Mouse (Mus musculus) naive thymus-derived CD4-positive, alpha-beta T cell, adult 2 months (primary cell): ENCODE measurements around the gene Cox7a1.
A peak's percentile ranks its signal among the peaks of the same experiment; 100 is the strongest.
"Not testable (repeated sequence)": the region's sequence is repeated elsewhere in the genome, so short reads cannot be mapped to it uniquely, and the experiment has no call there.

Experiments
- DNase-seq: peaks from one replicate; pipeline ENCODE4 v3.0.0-alpha.2; 2011; ENCODE audit warnings: low read depth

The Cox7a1 gene

GRCm38 (mm10) chr7:30193013-30193412 lies 9.1 kb downstream of the Cox7a1 start:
- DNase-seq, result no peak

GRCm38 (mm10) chr7:30193581-30194100 lies 9.7 kb downstream of the Cox7a1 start:
- peak; percentile 72 for DNase-seq

DNA sequence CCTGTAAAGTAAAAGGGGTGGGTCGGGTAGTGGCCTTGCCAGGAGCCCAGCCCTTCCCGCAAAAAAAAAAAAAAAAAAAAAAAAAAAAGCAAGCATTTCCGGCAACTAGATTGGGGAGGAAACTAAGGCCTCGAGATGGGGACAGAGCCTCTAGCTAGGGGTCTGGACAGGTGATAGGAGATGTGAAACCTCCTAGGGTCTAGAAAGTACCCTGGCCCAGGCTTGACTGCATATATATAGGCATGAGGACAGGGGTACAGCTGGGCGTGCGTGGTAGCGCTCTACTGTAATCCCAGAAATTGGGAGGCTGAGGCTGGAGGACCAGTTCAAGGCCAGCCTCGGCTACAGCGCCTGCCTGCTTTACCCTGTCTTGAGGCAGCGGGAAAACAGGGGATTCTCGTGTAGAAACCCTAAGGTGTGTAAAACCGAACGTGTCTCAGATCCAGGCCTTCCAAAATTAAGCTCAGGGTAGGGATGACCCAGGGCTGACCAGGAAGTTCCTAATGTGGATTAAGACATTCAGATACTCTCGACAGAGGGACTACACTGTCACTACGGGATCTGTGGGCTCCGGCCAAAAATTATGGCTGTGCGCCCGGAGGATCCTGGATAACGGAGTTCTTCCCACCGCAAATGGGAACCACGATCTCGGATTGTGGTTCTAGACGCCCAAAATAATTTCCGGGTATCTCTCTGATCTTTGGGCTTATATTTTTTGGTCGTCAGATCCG lies 10.3 kb downstream of the Cox7a1 start:
- peak; percentile 58 for DNase-seq

DNA sequence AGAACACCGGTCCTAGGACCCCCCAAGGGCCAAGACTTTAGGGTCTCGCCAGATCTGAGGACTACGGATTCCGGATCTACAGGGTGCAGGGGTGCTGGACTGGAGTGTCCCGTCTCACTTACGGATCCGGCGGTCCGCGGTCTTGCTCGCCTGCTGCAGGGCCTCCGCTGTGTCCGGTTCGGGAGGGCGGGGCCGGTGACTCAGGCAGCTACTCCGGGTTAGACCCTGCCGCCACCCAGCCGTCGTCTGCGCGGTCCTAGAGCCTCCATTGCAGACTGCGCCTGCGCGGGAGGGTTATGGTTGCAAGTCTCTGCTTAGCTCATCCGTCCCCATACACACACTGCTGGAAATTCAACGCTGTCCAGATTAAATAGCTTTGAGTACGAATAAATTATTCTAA lies 10.9 kb downstream of the Cox7a1 start:
- peak; percentile 95 for DNase-seq

DNA sequence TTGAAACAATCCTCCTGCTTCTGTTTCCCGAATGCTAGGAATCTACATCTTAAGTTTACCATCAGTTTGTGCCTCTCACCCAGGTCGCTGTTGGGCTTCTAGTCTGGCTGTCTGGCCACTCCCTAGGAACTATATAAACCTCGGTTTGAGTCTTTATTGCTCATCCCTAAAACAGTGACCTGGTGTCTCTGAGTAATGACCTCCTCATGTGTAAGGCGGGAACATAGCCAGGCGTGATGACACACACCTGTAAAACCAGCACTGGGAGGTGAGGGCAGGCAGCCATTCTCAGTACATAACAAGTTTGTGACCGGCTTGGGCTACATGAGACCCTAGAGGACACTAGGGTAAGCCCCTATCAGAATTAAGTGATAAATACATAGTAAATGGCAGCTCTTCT lies 11.5 kb downstream of the Cox7a1 start:
- DNase-seq, result no peak

DNA sequence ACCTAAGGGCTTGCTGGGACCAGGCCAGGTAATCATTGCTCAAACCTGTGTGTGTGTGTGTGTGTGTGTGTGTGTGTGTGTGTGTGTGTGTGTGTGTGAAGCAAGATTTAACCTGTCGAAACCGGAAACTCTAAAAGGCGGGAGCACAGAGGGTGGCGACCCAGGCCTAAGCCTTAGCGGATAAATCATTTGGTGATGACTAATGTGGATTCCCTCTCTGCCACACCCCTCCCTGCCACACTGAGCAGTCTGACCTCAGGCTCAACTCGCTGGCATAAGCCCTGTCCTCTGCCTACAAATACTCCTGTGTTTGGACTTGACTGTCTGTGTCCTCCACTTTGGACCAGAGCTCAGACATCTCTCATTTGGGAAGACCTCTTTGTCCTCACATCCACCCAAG lies 12.2 kb downstream of the Cox7a1 start:
- DNase-seq, result no peak

GRCm38 (mm10) chr7:30197592-30198129 lies 13.7 kb downstream of the Cox7a1 start:
- DNase-seq, result no peak

- peak; percentile 90 for DNase-seq
Measured at GRCm38 (mm10) chr7:30198481-30198971, 14.6 kb downstream of the Cox7a1 start, which contains the start of gene Capns1. Gene Capns1, minus strand, starts transcription at chr7:30198811.

DNA sequence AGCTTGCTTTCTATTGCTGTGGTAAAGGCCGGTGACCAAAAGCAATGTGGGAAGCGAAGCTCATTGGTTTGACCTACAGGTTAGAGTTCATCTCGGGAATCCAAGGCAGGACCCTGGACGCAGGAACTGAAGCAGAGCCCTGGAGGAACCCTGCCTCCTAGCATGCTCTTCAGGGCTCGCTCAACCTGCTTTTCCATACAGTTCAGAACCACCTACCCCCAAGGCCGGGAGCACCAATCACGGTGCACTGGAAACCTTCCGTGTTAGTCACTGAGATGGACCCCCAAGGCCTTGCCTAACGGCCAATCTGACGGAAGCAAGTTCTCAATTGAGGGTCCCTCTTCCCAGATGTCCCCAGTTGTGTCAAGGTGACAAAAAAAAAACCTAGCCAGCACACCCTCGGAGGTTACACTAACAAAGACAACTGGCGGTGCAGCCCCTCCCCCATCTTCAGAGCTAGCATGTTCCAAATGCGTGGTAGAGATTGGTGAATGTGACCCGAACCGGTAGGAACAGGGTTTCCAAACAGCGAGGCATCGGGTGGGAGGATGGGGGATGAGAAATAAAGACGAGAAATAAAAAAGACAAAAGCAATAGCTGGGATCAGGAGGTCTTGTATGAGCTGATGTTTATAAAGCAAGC lies 15.7 kb downstream of the Cox7a1 start:
- no peak for DNase-seq

DNA sequence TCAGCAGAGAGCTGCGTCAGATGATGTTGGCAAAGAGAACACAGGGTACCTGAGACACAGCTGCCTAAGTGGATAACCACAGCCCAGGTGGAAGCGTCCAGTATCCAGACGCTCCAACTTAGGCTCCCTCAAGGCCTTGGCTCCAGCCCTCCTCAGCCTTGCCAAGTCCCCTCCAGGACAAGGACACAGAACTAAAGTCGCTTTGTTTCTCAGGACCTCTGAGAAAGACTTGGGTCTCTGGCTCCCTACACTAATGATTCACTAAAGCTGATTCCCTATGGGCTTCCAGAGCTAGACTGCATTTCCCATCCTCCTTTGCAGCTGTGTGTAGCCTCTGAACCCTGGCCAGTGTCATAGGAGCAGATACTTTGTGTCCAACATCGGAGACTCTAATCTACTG lies 16.3 kb downstream of the Cox7a1 start:
- no peak for DNase-seq

DNA sequence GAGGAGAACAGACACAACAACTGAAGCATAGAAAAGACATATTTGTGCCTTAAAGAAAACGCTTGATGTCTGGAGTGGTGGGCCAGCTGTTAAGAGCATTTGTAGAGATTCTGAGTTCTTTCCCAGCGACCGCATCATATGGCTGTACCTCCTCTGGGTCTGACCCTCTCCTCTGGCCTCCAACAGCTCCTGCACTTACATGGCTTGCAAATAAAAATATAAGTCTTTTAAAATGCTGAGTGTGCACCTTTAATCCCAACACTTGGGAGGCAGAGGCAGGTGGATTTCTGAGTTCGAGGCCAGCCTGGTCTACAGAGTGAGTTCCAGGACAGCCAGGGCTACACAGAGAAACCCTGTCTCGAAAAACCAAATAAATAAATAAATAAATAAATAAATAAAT lies 16.7 kb downstream of the Cox7a1 start:
- not testable (repeated sequence) for DNase-seq

DNA sequence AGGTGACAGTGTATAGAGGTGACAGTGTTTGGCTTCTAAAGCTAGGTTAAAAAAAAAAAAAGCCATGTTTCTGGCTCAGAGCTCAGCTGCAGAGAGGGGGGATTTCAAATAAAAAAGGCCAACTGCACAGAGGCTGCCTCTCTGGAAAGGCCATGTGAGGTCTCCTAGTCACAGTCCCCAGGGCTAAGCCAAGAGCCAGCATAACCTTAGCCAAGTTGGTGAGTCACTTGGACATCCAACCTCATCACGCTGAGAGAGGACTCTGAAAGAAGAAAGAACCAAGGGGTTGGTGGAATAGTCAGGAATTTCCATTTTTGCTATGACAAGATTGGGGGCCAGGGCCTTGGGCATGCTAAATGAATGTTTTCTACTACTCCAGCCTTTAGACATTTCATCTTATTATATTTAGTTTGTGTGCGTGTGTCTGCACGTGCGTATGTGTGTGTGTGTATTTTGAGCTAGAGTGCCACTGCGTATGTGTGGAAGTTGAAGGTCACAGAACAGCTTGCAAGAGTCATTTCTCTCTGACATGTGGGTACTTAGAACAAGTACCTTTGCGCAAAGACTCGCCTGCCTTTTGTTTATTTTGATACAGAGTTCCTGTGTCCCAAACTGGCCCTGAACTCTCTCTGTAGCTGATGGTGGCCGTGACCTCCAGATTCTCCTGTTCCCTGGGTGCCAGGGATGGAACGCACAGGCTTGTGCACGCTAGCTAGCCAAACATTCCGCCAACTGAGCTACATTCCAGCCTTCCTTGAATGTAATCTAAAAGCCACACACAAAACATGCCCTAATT lies 19.1 kb downstream of the Cox7a1 start:
- DNase-seq, result no peak

DNA sequence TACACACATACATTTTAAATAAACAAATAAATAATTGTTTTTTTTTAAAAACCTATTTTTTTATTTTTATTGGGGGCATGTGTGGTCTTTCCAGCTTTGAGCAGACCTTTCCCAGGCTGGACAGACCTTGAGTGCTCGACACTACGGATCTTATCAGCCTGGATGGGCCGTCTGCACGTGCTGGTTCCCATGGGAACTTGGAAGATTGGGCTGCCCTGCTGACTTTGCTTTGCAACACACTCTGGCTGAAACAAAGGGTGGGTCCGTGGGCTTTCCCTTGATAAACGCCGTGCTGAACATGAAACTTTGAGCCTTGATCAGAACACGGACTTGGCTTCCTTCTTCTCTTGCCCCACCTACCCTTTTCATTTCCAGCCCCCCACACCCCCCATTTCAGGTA lies 20.4 kb downstream of the Cox7a1 start:
- DNase-seq, result no peak

DNA sequence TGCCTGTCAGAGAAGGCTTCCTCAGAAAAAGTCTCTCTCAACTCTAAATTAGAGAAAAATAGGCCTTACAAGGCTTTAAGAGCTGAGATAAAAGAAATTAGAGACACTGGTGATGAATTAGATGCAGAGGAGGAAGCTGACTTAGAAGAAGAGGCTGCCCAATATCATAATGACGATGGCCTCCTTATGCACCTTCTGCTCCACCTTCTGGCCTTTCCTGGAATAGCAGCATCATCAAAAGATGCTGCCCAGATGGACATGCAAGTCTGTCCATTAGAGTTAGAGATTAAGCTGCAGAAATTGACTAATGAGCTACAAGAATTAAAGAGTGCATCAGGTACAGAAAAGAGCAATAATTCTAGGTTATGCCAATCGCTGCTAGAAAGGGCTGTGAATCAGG lies 21.4 kb downstream of the Cox7a1 start:
- DNase-seq, result peak; percentile 82

DNA sequence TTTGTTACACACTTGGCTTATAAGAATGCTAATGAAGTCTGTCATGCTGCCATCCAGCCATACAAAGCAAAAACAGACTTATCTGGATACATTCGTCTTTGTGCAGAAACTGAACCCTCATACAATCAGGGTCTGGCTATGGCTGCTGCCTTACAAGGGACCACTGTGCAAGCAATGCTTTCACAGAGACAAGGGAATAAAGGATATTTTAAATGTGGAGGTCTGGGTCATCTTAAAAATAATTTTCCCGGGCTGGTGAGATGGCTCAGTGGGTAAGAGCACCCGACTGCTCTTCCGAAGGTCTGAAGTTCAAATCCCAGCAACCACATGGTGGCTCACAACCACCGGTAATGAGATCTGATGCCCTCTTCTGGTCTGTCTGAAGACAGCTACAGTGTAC lies 22.4 kb downstream of the Cox7a1 start:
- not testable (repeated sequence) for DNase-seq

- DNase-seq, result no peak
Measured at GRCm38 (mm10) chr7:30211025-30211424, 27.1 kb downstream of the Cox7a1 start.

GRCm38 (mm10) chr7:30213881-30214280 lies 29.9 kb downstream of the Cox7a1 start:
- DNase-seq, result no peak

GRCm38 (mm10) chr7:30215875-30216274 lies 31.9 kb downstream of the Cox7a1 start:
- no peak for DNase-seq

- peak; percentile 90 for DNase-seq
Measured at GRCm38 (mm10) chr7:30216723-30217151, 32.8 kb downstream of the Cox7a1 start.

DNA sequence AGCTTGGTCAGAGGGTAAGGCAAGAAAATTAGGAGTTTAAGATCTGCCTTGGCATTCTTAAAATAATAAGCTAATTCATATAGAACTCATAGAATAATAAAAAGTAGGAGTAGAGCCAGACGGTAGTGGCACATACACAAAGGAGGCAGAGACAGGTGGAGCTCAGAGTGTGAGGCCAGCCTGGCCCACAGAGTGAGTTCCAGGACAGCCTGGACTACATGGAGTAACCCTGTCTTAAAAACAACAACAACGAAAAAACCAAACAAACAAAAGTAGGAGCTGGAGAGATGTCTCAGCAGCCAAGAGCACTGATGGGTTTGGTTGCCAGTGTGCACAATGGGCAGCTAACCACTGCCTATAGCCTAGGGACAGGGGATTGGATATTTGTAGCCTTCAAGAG lies 33.3 kb downstream of the Cox7a1 start:
- no peak for DNase-seq

- DNase-seq, result peak; percentile 69
Measured at GRCm38 (mm10) chr7:30219293-30220007, 35.5 kb downstream of the Cox7a1 start.

- DNase-seq, result no peak
Measured at GRCm38 (mm10) chr7:30220008-30220356, 36.0 kb downstream of the Cox7a1 start.
